Mouse (Mus musculus) neural tube, embryonic 11.5 days (tissue): Measurements from ENCODE around the gene Cox6a2. TPM values are rescaled to one million over a fixed set of nuclear protein-coding genes. Genes with fewer than 3 reads are reported as not detected.
"Not testable (repeated sequence)": the region's sequence is repeated elsewhere in the genome, so short reads cannot be mapped to it uniquely, and the experiment has no call there.

Experiments
- ATAC-seq: fragments of 200-750 bp; cut with Nextera tagmentation; 2 replicates; pipeline ENCODE4 v1.8.0; 2017; ENCODE audit warnings: moderate number of reproducible peaks, mild to moderate bottlenecking, moderate TSS enrichment, moderate library complexity; ENCODE audit not compliant: insufficient read depth, low FRiP score, low TSS enrichment
- DNase-seq: peaks from one replicate; pipeline ENCODE4 v3.0.0-alpha.2; 2015; ENCODE audit warnings: low spot score
- H3K27ac ChIP-seq: fragments of 300-500 bp; sonication (generic); 2 replicates; pipeline ENCODE4 v1.5.1; 2014; ENCODE audit warnings: low read depth, mild to moderate bottlenecking, low read length
- H3K27me3 ChIP-seq: fragments of 300-500 bp; sonication (generic); 2 replicates; pipeline ENCODE4 v1.6.1; 2014; ENCODE audit warnings: mild to moderate bottlenecking, low read length, mixed read lengths; ENCODE audit not compliant: control insufficient read depth, insufficient read depth
- H3K36me3 ChIP-seq: fragments of 300-500 bp; sonication (generic); 2 replicates; pipeline ENCODE4 v1.6.1; 2014; ENCODE audit warnings: mild to moderate bottlenecking, low read length, moderate library complexity, mixed read lengths; ENCODE audit not compliant: control insufficient read depth, insufficient read depth
- H3K4me1 ChIP-seq: fragments of 300-500 bp; sonication (generic); 2 replicates; pipeline ENCODE4 v1.6.1; 2014; ENCODE audit warnings: low read length, mixed read lengths; ENCODE audit not compliant: control insufficient read depth, insufficient read depth
- H3K4me2 ChIP-seq: fragments of 300-500 bp; sonication (generic); 2 replicates; pipeline ENCODE4 v1.6.1; 2014; ENCODE audit warnings: low read depth, mild to moderate bottlenecking, moderate library complexity
- H3K4me3 ChIP-seq: fragments of 300-500 bp; sonication (generic); 2 replicates; pipeline ENCODE4 v1.5.1; 2014; ENCODE audit warnings: low read depth, low read length
- H3K9ac ChIP-seq: fragments of 300-500 bp; sonication (generic); 2 replicates; pipeline ENCODE4 v1.6.1; 2014; ENCODE audit warnings: mild to moderate bottlenecking, low read length
- H3K9me3 ChIP-seq: fragments of 300-500 bp; sonication (generic); 2 replicates; pipeline ENCODE4 v1.6.1; 2016; ENCODE audit warnings: low read length; ENCODE audit not compliant: control insufficient read depth
- whole genome bisulfite sequencing: fragments of 180-500 bp; shearing (Covaris S2); extraction: QIAGEN DNeasy Blood & Tissue Kit; methylation state at CpG from one replicate; pipeline ENCODE4 v1.1.7; 2014; 5-methylcytosine and 5-hydroxymethylcytosine counted together
- polyA plus RNA-seq: library from polyadenylated mRNA; unstranded; fragments of >200 nt; fragmentation: Nextera tagmentation; extraction: Ambion mirVana; gene quantifications from 2 replicates; pipeline ENCODE4 v1.2.1, GENCODE M21; 2014

The Cox6a2 gene
- polyA plus RNA-seq, 1 experiment from 2014 or later = 3.4 TPM

GRCm38 (mm10) chr7:128180126-128180525 is 26.1 kb downstream of the Cox6a2 start:
- Histone ChIP-seq H3K27me3 (no peaks in the 10 kb centered on the region), H3K9me3 (no peaks in the 10 kb centered on the region), H3K4me3 (no peak overlapping the region), H3K4me2 (no peak overlapping the region), H3K36me3 (no peaks in the 10 kb centered on the region), H3K27ac (no peak overlapping the region), H3K4me1 (no peaks in the 10 kb centered on the region), H3K9ac (no peak overlapping the region)
- DNase-seq = no peak
- no peak for ATAC-seq
- 77% methylated on average over 7 of the region's 7 CpGs for WGBS

GRCm38 (mm10) chr7:128178385-128178784 is 27.8 kb downstream of the Cox6a2 start:
- Histone ChIP-seq H3K4me2 (no peak overlapping the region), H3K27ac (no peak overlapping the region), H3K27me3 (no peaks in the 10 kb centered on the region), H3K36me3 (no peaks in the 10 kb centered on the region), H3K4me3 (no peak overlapping the region), H3K9me3 (no peaks in the 10 kb centered on the region), H3K9ac (no peak overlapping the region), H3K4me1 (no peaks in the 10 kb centered on the region)
- no peak for ATAC-seq
- no peak for DNase-seq
- WGBS = 87% methylated on average over 2 of the region's 2 CpGs

- no peak overlapping the region for H3K9ac ChIP-seq
- no peaks in the 10 kb centered on the region for H3K27me3 ChIP-seq
- no peaks in the 10 kb centered on the region for H3K9me3 ChIP-seq
- H3K4me1 ChIP-seq = no peaks in the 10 kb centered on the region
- no peak overlapping the region for H3K4me3 ChIP-seq
- DNase-seq (no peak), ATAC-seq (no peak)
- WGBS = 77% methylated on average over 3 of the region's 3 CpGs
- H3K4me2 ChIP-seq = no peak overlapping the region
- H3K36me3 ChIP-seq = no peaks in the 10 kb centered on the region
- no peak overlapping the region for H3K27ac ChIP-seq
These were observed 36.2 kb downstream of the Cox6a2 start for GRCm38 (mm10) chr7:128169996-128170395.

- Histone ChIP-seq H3K4me1 (no peaks in the 10 kb centered on the region), H3K27me3 (no peaks in the 10 kb centered on the region), H3K36me3 (no peaks in the 10 kb centered on the region), H3K27ac (no peak overlapping the region), H3K9me3 (no peaks in the 10 kb centered on the region), H3K9ac (no peak overlapping the region), H3K4me2 (no peak overlapping the region), H3K4me3 (no peak overlapping the region)
- DNase-seq (no peak), ATAC-seq (no peak)
- 91% methylated on average over 7 of the region's 7 CpGs for WGBS
These were observed 39.8 kb downstream of the Cox6a2 start for GRCm38 (mm10) chr7:128166391-128166790.

- Histone ChIP-seq H3K4me2 (no peak overlapping the region), H3K9ac (no peak overlapping the region), H3K36me3 (no peaks in the 10 kb centered on the region), H3K4me1 (no peaks in the 10 kb centered on the region), H3K4me3 (no peak overlapping the region), H3K9me3 (no peaks in the 10 kb centered on the region), H3K27me3 (no peaks in the 10 kb centered on the region), H3K27ac (no peak overlapping the region)
- 91% methylated on average over 4 of the region's 4 CpGs for WGBS
- DNase-seq (no peak), ATAC-seq (no peak)
These were observed 42.2 kb downstream of the Cox6a2 start for GRCm38 (mm10) chr7:128164001-128164400.

GRCm38 (mm10) chr7:128158688-128159354 is 47.4 kb downstream of the Cox6a2 start:
- DNase-seq, H3K27ac ChIP-seq, ATAC-seq, H3K4me2 ChIP-seq, H3K36me3 ChIP-seq, H3K4me1 ChIP-seq, H3K4me3 ChIP-seq, H3K9ac ChIP-seq, H3K9me3 ChIP-seq, H3K27me3 ChIP-seq: not testable (repeated sequence)
- 77% methylated on average over 7 of the region's 8 CpGs for WGBS

Other genes starting within 250 kb of the Cox6a2 start
- 48.1 and 51.6 TPM in 2 replicates for gene Fus, start 238.9 kb downstream of the Cox6a2 start, polyA plus RNA-seq
- 6.3 and 8.6 TPM in 2 replicates for gene Pycard, start 212.5 kb downstream of the Cox6a2 start, polyA plus RNA-seq
- gene Trim72, start 202.4 kb downstream of the Cox6a2 start, polyA plus RNA-seq = not detected in 2 replicates
- 0.37 and 0.64 TPM in 2 replicates for gene Itgam, start 143.7 kb downstream of the Cox6a2 start, polyA plus RNA-seq
- gene Gm49368, start 143.7 kb downstream of the Cox6a2 start, polyA plus RNA-seq = not detected in 2 replicates
- not detected in 2 replicates for gene Itgax, start 76.8 kb downstream of the Cox6a2 start, polyA plus RNA-seq
- gene Itgad, start 52.0 kb downstream of the Cox6a2 start, polyA plus RNA-seq = not detected in 2 replicates
- gene Armc5, start 31.0 kb upstream of the Cox6a2 start, polyA plus RNA-seq = 10.5 and 11.6 TPM in 2 replicates
- gene 9130023H24Rik, start 31.6 kb upstream of the Cox6a2 start, polyA plus RNA-seq = 12.9 and 14.2 TPM in 2 replicates
- 31.3 and 32.3 TPM in 2 replicates for gene Tgfb1i1, start 40.4 kb upstream of the Cox6a2 start, polyA plus RNA-seq
- 0.13 and 0.55 TPM in 2 replicates for gene Slc5a2, start 59.3 kb upstream of the Cox6a2 start, polyA plus RNA-seq
- gene BC017158, start 91.8 kb upstream of the Cox6a2 start, polyA plus RNA-seq = 24.2 and 24.6 TPM in 2 replicates
- gene Rgs10, start 212.4 kb upstream of the Cox6a2 start, polyA plus RNA-seq = 12.4 and 12.7 TPM in 2 replicates